Mouse (Mus musculus) urinary bladder, postnatal 4 days (tissue): ENCODE data around the gene Plcb4.
A peak's percentile ranks its signal among the peaks of the same experiment; 100 is the strongest.

Source experiments
- DNase-seq, 2 experiments: peaks; one replicate each; pipeline ENCODE4 v3.0.0; 2021 to 2022; ENCODE audit warnings: low spot score in 2 of 2

Plcb4 gene

GRCm38 (mm10) chr2:135658486-135659390, at the start of gene Plcb4:
Plcb4 (plus strand) TSS chr2:135659011.
- DNase-seq = peak; percentile 81 to 84

- no peak for DNase-seq
Measured at GRCm38 (mm10) chr2:135614651-135615261, 44.1 kb upstream of the Plcb4 start.

GRCm38 (mm10) chr2:135616090-135616489, 42.7 kb upstream of the Plcb4 start:
- no peak for DNase-seq

- DNase-seq = no peak
Measured at GRCm38 (mm10) chr2:135618551-135618950, 40.3 kb upstream of the Plcb4 start.

GRCm38 (mm10) chr2:135619956-135620355, 38.9 kb upstream of the Plcb4 start:
- DNase-seq = no peak

- DNase-seq = no peak
Measured at GRCm38 (mm10) chr2:135627821-135628220, 31.0 kb upstream of the Plcb4 start.

- DNase-seq = no peak
Measured at GRCm38 (mm10) chr2:135637227-135637626, 21.6 kb upstream of the Plcb4 start.

- no peak for DNase-seq
Measured at GRCm38 (mm10) chr2:135641002-135641401, 17.8 kb upstream of the Plcb4 start.

- DNase-seq = no peak
Measured at GRCm38 (mm10) chr2:135641636-135642035, 17.2 kb upstream of the Plcb4 start.

GRCm38 (mm10) chr2:135646226-135646625, 12.6 kb upstream of the Plcb4 start:
- DNase-seq = no peak

GRCm38 (mm10) chr2:135646654-135647053, 12.2 kb upstream of the Plcb4 start:
- DNase-seq = no peak

- DNase-seq = no peak
Measured at GRCm38 (mm10) chr2:135647985-135648384, 10.8 kb upstream of the Plcb4 start.

GRCm38 (mm10) chr2:135650885-135651284, 7.9 kb upstream of the Plcb4 start:
- no peak for DNase-seq

- DNase-seq = no peak
Measured at GRCm38 (mm10) chr2:135652040-135652439, 6.8 kb upstream of the Plcb4 start.

GRCm38 (mm10) chr2:135652451-135652850, 6.4 kb upstream of the Plcb4 start:
- no peak for DNase-seq

GRCm38 (mm10) chr2:135655948-135656347, 2.9 kb upstream of the Plcb4 start:
- DNase-seq = no peak

GRCm38 (mm10) chr2:135656586-135656985, 2.2 kb upstream of the Plcb4 start:
- no peak for DNase-seq

- DNase-seq = peak; percentile 56 to 65
Measured at GRCm38 (mm10) chr2:135659391-135660180, 775 bp downstream of the Plcb4 start.

- DNase-seq = no peak
Measured at GRCm38 (mm10) chr2:135660816-135661215, 2.0 kb downstream of the Plcb4 start.

- no peak for DNase-seq
Measured at GRCm38 (mm10) chr2:135663785-135664184, 5.0 kb downstream of the Plcb4 start.

- DNase-seq = no peak
Measured at GRCm38 (mm10) chr2:135667496-135667895, 8.7 kb downstream of the Plcb4 start.

GRCm38 (mm10) chr2:135672459-135673104, 13.8 kb downstream of the Plcb4 start:
- no peak for DNase-seq
